Mouse (Mus musculus): ENCODE measurements around the gene Wdr38. TPM values are rescaled to one million over a fixed set of nuclear protein-coding genes. Genes with fewer than 3 reads are reported as not detected.

The Wdr38 gene
- polyA plus RNA-seq, 1 experiment, result 79.1 TPM

DNA sequence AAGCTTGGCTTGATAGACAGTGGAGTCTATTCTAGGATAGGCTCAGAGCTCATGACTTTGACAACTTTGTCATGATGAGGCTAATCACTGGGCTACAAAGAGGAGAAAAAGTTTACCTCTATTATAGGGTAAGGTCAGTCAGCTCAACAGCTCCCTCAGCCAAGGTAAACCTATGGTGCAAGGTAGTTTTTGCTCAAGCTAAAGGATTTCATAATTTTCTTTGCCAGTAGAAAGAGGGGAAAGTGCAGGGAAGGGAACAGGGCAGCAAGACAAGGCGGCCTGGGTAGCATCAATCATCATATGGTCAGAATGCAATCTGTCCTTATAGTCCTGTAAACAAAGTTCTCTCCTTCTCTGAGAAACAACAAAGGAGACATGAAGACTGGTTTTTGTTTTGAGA, 42.9 kb downstream of the Wdr38 start:
- Histone ChIP-seq H3K4me1 (ENCODE audit: control insufficient read depth, insufficient read depth, low read length) (no peaks in the 10 kb centered on the region), H3K27ac (ENCODE audit: control insufficient read depth, insufficient read depth, low read depth, low read length) (no peak overlapping the region), H3K36me3 (ENCODE audit: control insufficient read depth, insufficient read depth, low read length) (peaks cover 5% of the 10 kb centered on the region; the same call in 1 of the 2 replicates), H3K4me3 (ENCODE audit: control insufficient read depth, low read depth, low read length) (no peak overlapping the region), H3K27me3 (ENCODE audit: control insufficient read depth, insufficient read depth, low read length) (no peaks in the 10 kb centered on the region)
- TF ChIP-seq POLR2A (IDR thresholded peaks at IDR 0.05; ENCODE audit: control insufficient read depth, low read depth, low read length) (no peak), CTCF (IDR thresholded peaks at IDR 0.05; ENCODE audit: control insufficient read depth, insufficient read depth, insufficient replicate concordance, low read depth, low read length) (no peak)

DNA sequence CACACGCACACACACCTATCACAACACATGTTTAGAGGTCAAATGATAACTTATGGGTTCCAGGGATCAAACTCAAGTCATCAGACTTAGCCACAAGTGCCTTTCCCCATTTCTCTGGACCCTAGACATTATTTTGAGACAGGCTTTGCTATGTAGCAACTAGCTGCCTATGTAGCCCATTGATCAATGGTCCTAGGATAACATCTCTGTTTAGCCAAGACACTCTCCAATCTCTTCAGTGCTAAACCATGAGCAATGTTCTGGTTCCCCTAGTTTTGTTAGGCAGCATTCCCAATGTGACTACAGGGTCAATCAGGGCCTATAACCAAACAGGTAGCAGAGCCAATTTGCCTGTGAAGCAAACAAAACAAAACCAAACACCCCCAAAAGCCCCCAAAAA, 51.2 kb downstream of the Wdr38 start:
- no peaks in the 10 kb centered on the region for H3K27me3 ChIP-seq (ENCODE audit: control insufficient read depth, insufficient read depth, low read length)
- TF ChIP-seq POLR2A (IDR thresholded peaks at IDR 0.05; ENCODE audit: control insufficient read depth, low read depth, low read length), result no peak
- no peak for TF ChIP-seq CTCF (IDR thresholded peaks at IDR 0.05; ENCODE audit: control insufficient read depth, insufficient read depth, insufficient replicate concordance, low read depth, low read length)
- H3K4me1 ChIP-seq (ENCODE audit: control insufficient read depth, insufficient read depth, low read length), result no peaks in the 10 kb centered on the region
- no peak overlapping the region for H3K4me3 ChIP-seq (ENCODE audit: control insufficient read depth, low read depth, low read length)
- no peak overlapping the region for H3K27ac ChIP-seq (ENCODE audit: control insufficient read depth, insufficient read depth, low read depth, low read length)
- peaks cover 3% of the 10 kb centered on the region for H3K36me3 ChIP-seq (ENCODE audit: control insufficient read depth, insufficient read depth, low read length)

Other genes starting within 250 kb of the Wdr38 start
- gene Nr6a1, start 69.8 kb upstream of the Wdr38 start, polyA plus RNA-seq (2012; rRNA removed), result 175 and 204 TPM in 2 replicates
- gene Olfml2a, start 65.5 kb upstream of the Wdr38 start, polyA plus RNA-seq (2012; rRNA removed), result 1.3 and 1.6 TPM in 2 replicates
- 74.6 and 75.7 TPM in 2 replicates for gene Arpc5l, start 7.9 kb downstream of the Wdr38 start, polyA plus RNA-seq (2012; rRNA removed)
- gene Rpl35, start 8.1 kb downstream of the Wdr38 start, polyA plus RNA-seq (2012; rRNA removed), result 162 and 205 TPM in 2 replicates
- gene Golga1, start 68.1 kb downstream of the Wdr38 start, polyA plus RNA-seq (2012; rRNA removed), result 13.1 and 13.7 TPM in 2 replicates
- gene Scai, start 193.3 kb downstream of the Wdr38 start, polyA plus RNA-seq (2012; rRNA removed), result 4.7 and 6.0 TPM in 2 replicates
- 28.4 and 37.4 TPM in 2 replicates for gene Ppp6c, start 229.0 kb downstream of the Wdr38 start, polyA plus RNA-seq (2012; rRNA removed)